Mouse (Mus musculus): Measurements from ENCODE around the gene Numa1.

- TF ChIP-seq CHD2 (IDR thresholded peaks at IDR 0.05; ENCODE audit: low read depth, low read length) (no peak), MAFK (IDR thresholded peaks at IDR 0.05; ENCODE audit: insufficient read depth, low read depth, low read length) (no peak)
Measured at GRCm38 (mm10) chr7:101884160-101884559, 49.8 kb upstream of the Numa1 start.
